Mouse (Mus musculus): ENCODE data around the gene U2af1.

- TF ChIP-seq CTCF (IDR thresholded peaks at IDR 0.05; ENCODE audit: low read depth, low read length) (no peak), POLR2A (IDR thresholded peaks at IDR 0.05; ENCODE audit: borderline replicate concordance, low read depth, low read length) (no peak)
Observed at GRCm38 (mm10) chr17:31635781-31636180, 22.9 kb downstream of the U2af1 start.

Data from bone marrow macrophage, adult 2 months (primary cell).